ENCODE assay signal across 14 mouse cellular contexts in genomic region chr10:112248273-112248672, GRCm38 (mm10).
"Had no signal": no experiment of that assay in that cellular context is flagged by ENCODE, and none has a peak within 500 bp of the region (broad histone marks: within the 10 kb centered on the region; RNA-seq: fewer than 3 reads in every experiment).

No protein-coding gene starts in this region.

- H3K4me2 ChIP-seq: lung, embryonic 14.5 days; midbrain, embryonic 11.5 days; midbrain, embryonic 13.5 days; midbrain, embryonic 15.5 days; neural tube, embryonic 12.5 days; stomach, embryonic 15.5 days had no signal

- ATAC-seq: midbrain, embryonic 13.5 days; midbrain, embryonic 15.5 days had no signal

- H3K36me3 ChIP-seq: midbrain, embryonic 13.5 days; midbrain, embryonic 15.5 days; neural tube, embryonic 12.5 days; stomach, embryonic 15.5 days had no signal

- H3K27ac ChIP-seq: midbrain, embryonic 13.5 days; midbrain, embryonic 15.5 days; neural tube, embryonic 12.5 days; stomach, embryonic 15.5 days; stomach, postnatal 0 days had no signal

- H3K4me1 ChIP-seq: midbrain, embryonic 13.5 days; midbrain, embryonic 15.5 days; neural tube, embryonic 12.5 days; stomach, embryonic 15.5 days had no signal

- H3K4me3 ChIP-seq: midbrain, embryonic 13.5 days; midbrain, embryonic 15.5 days; neural tube, embryonic 12.5 days; stomach, embryonic 15.5 days had no signal

- H3K9me3 ChIP-seq: midbrain, embryonic 13.5 days; midbrain, embryonic 15.5 days; neural tube, embryonic 12.5 days; stomach, embryonic 15.5 days had no signal

- DNase-seq: lung, adult 18-20 months; lung, embryonic 14.5 days; lung, postnatal 10 days; lung, postnatal 4 days; right cerebral cortex, postnatal 14 days; thymus, adult 2 months; thymus, postnatal 25 days; thymus, postnatal 4 days had no signal

- H3K27me3 ChIP-seq: midbrain, embryonic 13.5 days; midbrain, embryonic 15.5 days; neural tube, embryonic 12.5 days; stomach, embryonic 15.5 days had no signal

- H3K9ac ChIP-seq: lung, embryonic 14.5 days; midbrain, embryonic 13.5 days; midbrain, embryonic 15.5 days; neural tube, embryonic 12.5 days; stomach, embryonic 15.5 days had no signal
